Mouse (Mus musculus): ENCODE measurements around the gene Vgll4. TPM values are rescaled to one million over a fixed set of nuclear protein-coding genes. Genes with fewer than 3 reads are reported as not detected.
A peak's percentile ranks its signal among the peaks of the same experiment; 100 is the strongest.

Vgll4 gene
- 94.2 and 94.3 TPM in 2 replicates for polyA plus RNA-seq (2016; fragmentation: Nextera tagmentation; extraction: Ambion mirVana)

DNA sequence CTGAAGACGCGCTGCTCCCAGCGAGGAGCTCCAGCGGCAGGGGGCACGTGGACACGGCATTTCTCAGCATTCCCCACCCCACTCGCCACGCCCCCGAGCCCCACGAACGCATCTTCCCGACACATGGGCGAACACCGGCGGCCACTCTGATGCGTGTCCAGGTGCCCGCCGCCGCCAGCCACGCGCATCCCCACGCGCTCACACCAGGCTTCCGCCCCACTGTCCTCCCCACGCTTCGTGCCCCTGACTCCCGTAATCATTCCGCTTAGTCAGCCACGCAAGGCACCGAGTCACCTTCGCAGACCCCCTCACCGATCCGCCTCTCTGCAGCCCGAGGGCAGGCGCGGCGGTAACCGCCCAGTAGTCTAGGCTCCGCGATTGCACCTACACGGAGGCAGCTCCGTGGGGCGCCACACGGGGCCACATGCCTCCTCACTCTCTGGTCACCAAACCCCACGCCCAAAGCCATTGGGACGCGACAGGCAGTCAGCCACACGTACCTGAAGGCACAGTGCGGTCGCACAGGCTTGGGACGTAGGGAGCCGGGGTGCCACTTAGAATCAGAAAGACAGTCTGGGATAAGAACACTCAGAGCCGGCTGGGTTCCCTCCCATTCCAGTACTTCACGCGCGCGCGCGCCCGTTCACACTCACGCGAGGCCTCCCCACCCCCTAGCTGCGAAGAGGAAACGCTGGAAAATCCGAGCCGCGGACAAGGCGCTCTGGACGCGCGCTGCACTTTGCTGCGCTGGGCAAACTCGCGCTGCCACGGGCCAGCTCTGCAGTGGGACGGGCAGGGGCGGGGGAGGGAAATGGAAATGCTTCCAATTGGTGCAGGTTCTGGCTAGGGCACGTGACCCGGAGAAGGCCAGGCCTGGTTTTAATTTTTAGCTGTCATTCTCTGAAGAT, at the start of gene Vgll4:
Gene Vgll4 (minus strand): TSS at position 782 of the 908 bp plus-strand sequence.
- no peaks in the 10 kb centered on the region for H3K9me3 ChIP-seq (replicated peaks)
- peak within 1 kb of the TSS; percentile 71 for H3K9ac ChIP-seq
- H3K36me3 ChIP-seq = no peaks in the 10 kb centered on the region
- whole genome bisulfite sequencing = under 1% methylated on average over 79 of the region's 79 CpGs
- ATAC-seq (ENCODE audit: low FRiP score) = peak; percentile 62
- H3K4me3 ChIP-seq = peak within 1 kb of the TSS; percentile 67
- peaks cover 24% of the 10 kb centered on the region for H3K4me1 ChIP-seq
- peak within 1 kb of the TSS; percentile 70 for H3K27ac ChIP-seq
- H3K4me2 ChIP-seq (replicated peaks) = peak within 1 kb of the TSS; percentile 100
- H3K27me3 ChIP-seq = peaks cover 30% of the 10 kb centered on the region

DNA sequence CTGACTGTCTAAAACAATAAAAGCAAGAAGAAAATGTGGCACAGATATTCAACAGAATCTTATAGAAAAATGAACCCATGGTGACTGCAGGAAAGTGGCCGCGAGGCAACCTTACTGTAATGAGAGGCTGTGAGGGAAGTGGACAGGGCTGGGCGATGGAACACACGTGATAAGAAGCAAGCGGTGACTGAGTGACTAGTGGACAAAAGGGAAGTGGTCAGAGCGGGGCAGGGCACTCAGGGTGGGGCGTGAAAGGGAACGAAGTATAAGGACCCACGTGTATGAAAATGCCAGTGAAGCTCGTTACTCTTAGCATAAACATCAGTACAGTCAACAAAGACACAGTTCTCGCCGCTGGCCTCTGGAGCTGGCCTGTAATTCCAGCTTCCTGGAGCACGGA, 45.7 kb upstream of the Vgll4 start:
- no peak overlapping the region for H3K27ac ChIP-seq
- ATAC-seq (ENCODE audit: low FRiP score) = no peak
- no peak overlapping the region for H3K4me2 ChIP-seq (replicated peaks)
- WGBS = 93% methylated on average over 13 of the region's 13 CpGs
- H3K9me3 ChIP-seq (replicated peaks) = no peaks in the 10 kb centered on the region
- no peaks in the 10 kb centered on the region for H3K27me3 ChIP-seq
- H3K9ac ChIP-seq = no peak overlapping the region
- H3K36me3 ChIP-seq = peaks cover 60% of the 10 kb centered on the region
- H3K4me1 ChIP-seq = no peaks in the 10 kb centered on the region
- H3K4me3 ChIP-seq = no peak overlapping the region

DNA sequence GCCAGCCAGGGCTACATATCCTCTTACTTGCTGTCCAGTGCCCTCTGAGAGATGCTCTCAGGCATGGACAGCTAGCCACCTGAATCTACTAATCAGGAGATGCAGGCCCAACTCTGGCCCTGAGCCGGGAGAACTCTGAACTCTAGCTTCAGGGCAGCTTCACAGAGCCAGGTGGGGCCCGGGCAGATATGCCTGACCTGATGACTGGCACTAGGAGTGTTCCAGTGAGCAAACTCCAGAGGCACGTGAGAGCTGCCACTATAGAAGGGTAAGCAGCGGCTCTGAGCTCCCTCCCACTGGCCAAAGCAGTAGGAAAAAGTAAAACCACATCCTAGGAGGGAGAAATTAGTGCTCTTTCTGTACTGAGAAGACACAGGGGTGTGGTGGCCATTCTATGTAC, 43.8 kb upstream of the Vgll4 start:
- no peak overlapping the region for H3K9ac ChIP-seq
- whole genome bisulfite sequencing = 92% methylated on average over 4 of the region's 4 CpGs
- no peak for ATAC-seq (ENCODE audit: low FRiP score)
- H3K4me3 ChIP-seq = no peak overlapping the region
- no peaks in the 10 kb centered on the region for H3K9me3 ChIP-seq (replicated peaks)
- H3K27me3 ChIP-seq = no peaks in the 10 kb centered on the region
- H3K4me1 ChIP-seq = no peaks in the 10 kb centered on the region
- H3K36me3 ChIP-seq = peaks cover 59% of the 10 kb centered on the region
- H3K27ac ChIP-seq = no peak overlapping the region
- no peak overlapping the region for H3K4me2 ChIP-seq (replicated peaks)

DNA sequence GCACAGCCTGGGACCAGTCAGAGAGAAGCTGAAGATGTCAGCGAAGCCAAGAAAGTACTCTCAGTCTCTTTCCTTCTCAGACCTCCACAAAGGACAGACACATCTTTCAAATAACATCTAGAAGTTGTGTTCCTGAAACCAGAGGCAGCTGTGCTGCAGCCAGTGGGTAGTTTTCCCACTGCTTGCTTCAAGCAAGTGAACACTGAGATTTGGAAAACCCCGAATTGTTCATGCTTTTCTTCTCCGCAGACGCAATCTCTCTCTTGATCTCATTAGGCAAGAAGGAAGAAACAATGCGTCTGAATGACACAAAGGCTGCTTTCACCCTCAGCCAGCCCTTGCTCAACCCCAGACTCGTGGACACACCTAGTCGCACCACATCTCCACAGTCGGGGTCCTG, 42.0 kb upstream of the Vgll4 start:
- H3K36me3 ChIP-seq = peaks cover 47% of the 10 kb centered on the region
- 79% methylated on average over 8 of the region's 8 CpGs for WGBS

DNA sequence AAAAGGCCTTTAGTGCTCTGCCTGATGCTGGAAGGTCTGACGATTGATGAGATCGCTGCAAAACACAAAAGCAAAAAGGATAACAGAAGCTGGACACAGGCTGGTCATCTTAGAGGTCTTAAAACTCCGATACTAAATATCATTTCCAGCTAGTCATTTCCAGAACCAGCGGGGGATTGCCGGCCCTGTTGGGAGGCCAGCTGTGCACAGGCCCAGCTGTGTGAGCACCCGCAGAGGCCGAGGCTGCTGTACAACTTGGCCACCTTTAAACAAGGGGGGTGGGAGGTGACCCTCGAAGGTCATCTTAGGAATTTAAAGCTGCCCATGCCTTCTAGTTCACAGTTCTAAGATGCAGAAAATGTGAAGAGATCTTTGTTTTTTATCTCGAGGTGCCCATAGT, 41.0 kb upstream of the Vgll4 start:
- 72% methylated on average over 9 of the region's 9 CpGs for WGBS
- H3K36me3 ChIP-seq = peaks cover 46% of the 10 kb centered on the region

More for the DNA sequence above, 42.0 kb upstream of the Vgll4 start:
- peaks cover 8% of the 10 kb centered on the region for H3K4me1 ChIP-seq
- no peaks in the 10 kb centered on the region for H3K27me3 ChIP-seq
- no peaks in the 10 kb centered on the region for H3K9me3 ChIP-seq (replicated peaks)
- no peak for ATAC-seq (ENCODE audit: low FRiP score)
- H3K4me3 ChIP-seq = no peak overlapping the region
- H3K9ac ChIP-seq = no peak overlapping the region
- no peak overlapping the region for H3K27ac ChIP-seq
- H3K4me2 ChIP-seq (replicated peaks) = no peak overlapping the region

DNA sequence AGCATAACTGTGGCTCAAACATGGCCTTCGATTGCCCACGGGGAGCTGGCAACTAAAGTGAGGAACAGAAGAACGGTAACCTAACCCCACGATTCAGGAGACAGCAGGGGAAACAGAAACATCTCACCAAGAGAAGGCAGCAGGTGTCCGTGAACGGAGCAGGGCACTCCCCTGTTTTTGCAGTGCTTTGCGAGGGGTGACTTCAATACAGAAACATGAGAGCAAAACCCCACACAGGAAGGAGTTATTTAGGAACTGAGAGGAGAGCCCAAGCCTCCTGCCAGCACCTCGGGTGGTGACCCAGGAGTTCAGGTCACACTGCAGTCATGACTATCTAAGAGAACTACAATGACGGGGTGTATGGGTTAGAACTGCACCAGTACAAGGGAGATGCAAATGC, 40.5 kb upstream of the Vgll4 start:
- Histone ChIP-seq H3K27ac (no peak overlapping the region), H3K36me3 (peaks cover 41% of the 10 kb centered on the region), H3K27me3 (no peaks in the 10 kb centered on the region), H3K4me2 (replicated peaks) (no peak overlapping the region), H3K9me3 (replicated peaks) (no peaks in the 10 kb centered on the region), H3K9ac (no peak overlapping the region), H3K4me1 (peaks cover 8% of the 10 kb centered on the region), H3K4me3 (no peak overlapping the region)
- ATAC-seq (ENCODE audit: low FRiP score) = no peak
- 68% methylated on average over 9 of the region's 9 CpGs for WGBS

More for the DNA sequence above, 41.0 kb upstream of the Vgll4 start:
- H3K27ac ChIP-seq = no peak overlapping the region
- no peak overlapping the region for H3K4me3 ChIP-seq
- H3K4me2 ChIP-seq (replicated peaks) = no peak overlapping the region
- H3K9me3 ChIP-seq (replicated peaks) = no peaks in the 10 kb centered on the region
- no peak for ATAC-seq (ENCODE audit: low FRiP score)
- no peaks in the 10 kb centered on the region for H3K27me3 ChIP-seq
- no peak overlapping the region for H3K9ac ChIP-seq
- H3K4me1 ChIP-seq = peaks cover 8% of the 10 kb centered on the region

DNA sequence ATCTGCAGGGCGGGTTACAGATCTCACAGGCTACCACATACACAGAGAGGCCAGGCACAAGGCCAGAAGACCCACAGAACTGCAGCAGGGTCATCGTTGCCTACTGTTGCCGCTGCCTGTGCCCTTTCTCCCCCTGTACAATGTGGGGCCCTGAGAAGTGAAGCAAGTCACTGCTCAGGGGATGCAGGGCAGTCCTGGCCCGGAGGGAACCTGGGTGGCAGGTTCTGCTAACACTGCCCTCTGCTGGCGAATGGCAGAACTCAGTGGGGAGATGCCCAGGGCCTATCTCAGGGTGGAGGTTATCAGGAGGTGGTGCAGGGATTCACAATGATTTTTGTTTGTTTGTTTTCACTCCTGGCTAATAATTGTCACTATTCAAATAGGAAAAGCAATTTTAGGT, 37.9 kb upstream of the Vgll4 start:
- no peak overlapping the region for H3K4me3 ChIP-seq
- H3K9me3 ChIP-seq (replicated peaks) = no peaks in the 10 kb centered on the region
- 33% methylated on average over 5 of the region's 5 CpGs for WGBS
- no peak overlapping the region for H3K9ac ChIP-seq
- no peaks in the 10 kb centered on the region for H3K27me3 ChIP-seq
- H3K36me3 ChIP-seq = peaks cover 26% of the 10 kb centered on the region; the same call in 1 of the 2 replicates
- H3K4me2 ChIP-seq (replicated peaks) = no peak overlapping the region
- no peak overlapping the region for H3K27ac ChIP-seq
- ATAC-seq (ENCODE audit: low FRiP score) = peak; percentile 73; the same call in 1 of the 2 replicates
- peaks cover 8% of the 10 kb centered on the region for H3K4me1 ChIP-seq

DNA sequence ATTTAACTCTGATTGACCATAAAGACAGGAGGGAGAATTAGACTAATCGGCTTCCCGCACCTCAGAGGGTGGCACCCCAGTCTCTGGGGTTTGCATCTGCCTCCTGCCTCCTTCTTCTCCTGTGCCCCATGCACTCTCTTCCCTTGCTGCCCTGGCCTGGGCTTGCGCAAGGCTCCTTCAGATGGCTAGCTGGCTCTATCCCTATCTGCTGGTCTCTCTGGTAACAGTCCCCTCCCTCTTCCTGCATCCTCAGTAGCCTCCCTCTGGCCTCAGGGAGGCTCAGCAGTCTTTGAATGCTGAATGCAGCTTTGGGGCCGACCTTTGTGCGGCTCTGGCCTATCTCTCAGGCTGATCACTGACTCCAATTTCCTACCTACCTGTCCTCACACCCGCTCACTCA, 37.2 kb upstream of the Vgll4 start:
- Histone ChIP-seq H3K27ac (peak overlapping the region; percentile 32; the same call in 1 of the 2 replicates), H3K27me3 (no peaks in the 10 kb centered on the region), H3K9me3 (replicated peaks) (no peaks in the 10 kb centered on the region), H3K9ac (no peak overlapping the region), H3K4me3 (no peak overlapping the region), H3K36me3 (peaks cover 24% of the 10 kb centered on the region; the same call in 1 of the 2 replicates), H3K4me1 (peaks cover 8% of the 10 kb centered on the region), H3K4me2 (replicated peaks) (no peak overlapping the region)
- no peak for ATAC-seq (ENCODE audit: low FRiP score)
- WGBS = 63% methylated on average over 6 of the region's 6 CpGs

DNA sequence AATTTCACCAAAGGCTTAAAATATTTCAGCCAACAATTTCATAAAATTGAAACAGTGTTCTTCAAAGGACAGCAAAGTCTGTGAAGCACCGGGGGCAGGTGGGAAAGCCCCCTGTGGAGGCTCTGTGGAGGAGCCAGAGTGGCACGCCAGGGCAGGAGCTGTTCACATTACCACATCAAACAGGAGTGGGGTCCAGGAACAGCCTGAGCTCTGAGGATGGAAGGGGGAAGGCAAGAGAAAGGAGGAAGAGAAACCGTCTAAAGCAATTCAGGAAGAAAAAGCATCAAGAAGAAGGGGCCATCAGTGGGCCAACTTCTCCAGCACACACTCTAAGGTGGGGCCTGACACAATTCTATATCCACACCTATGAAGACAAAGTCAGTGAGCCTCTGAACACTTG, 36.3 kb upstream of the Vgll4 start:
- no peak for ATAC-seq (ENCODE audit: low FRiP score)
- H3K36me3 ChIP-seq = peaks cover 19% of the 10 kb centered on the region; the same call in 1 of the 2 replicates
- no peak overlapping the region for H3K27ac ChIP-seq
- H3K9ac ChIP-seq = no peak overlapping the region
- H3K27me3 ChIP-seq = no peaks in the 10 kb centered on the region
- no peaks in the 10 kb centered on the region for H3K9me3 ChIP-seq (replicated peaks)
- 65% methylated on average over 3 of the region's 3 CpGs for WGBS
- H3K4me3 ChIP-seq = no peak overlapping the region
- H3K4me1 ChIP-seq = peaks cover 8% of the 10 kb centered on the region
- no peak overlapping the region for H3K4me2 ChIP-seq (replicated peaks)

DNA sequence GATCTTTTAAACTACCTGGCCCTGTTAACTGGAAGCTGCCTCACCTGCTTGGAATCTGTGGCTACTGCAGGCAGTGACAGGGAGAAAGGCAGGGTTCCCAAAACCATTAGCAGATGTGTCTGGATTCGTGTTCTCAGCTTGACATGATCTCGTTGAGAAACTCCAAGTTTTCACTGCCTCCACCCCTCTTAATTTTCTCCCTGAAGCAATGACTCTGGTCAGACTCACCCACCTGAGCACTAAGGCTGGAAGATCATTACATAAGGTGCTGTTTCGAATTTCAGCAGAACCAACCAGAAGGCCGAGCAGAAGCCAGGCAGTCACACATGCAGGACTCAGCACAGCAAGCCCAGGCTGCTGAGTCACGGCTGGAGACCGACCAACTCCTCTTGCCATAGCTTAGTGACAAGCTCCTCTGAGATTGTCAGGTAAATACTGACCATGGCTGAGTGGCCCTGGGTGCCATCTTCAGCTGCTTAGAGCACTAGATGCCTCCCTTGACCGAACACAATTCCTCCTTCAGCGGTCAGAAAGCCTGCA, 35.6 kb upstream of the Vgll4 start:
- Histone ChIP-seq H3K27ac (no peak overlapping the region), H3K9ac (no peak overlapping the region), H3K4me2 (replicated peaks) (no peak overlapping the region), H3K9me3 (replicated peaks) (no peaks in the 10 kb centered on the region), H3K4me3 (no peak overlapping the region), H3K27me3 (no peaks in the 10 kb centered on the region), H3K4me1 (peaks cover 8% of the 10 kb centered on the region), H3K36me3 (peaks cover 13% of the 10 kb centered on the region; the same call in 1 of the 2 replicates)
- no peak for ATAC-seq (ENCODE audit: low FRiP score)
- 86% methylated on average over 8 of the region's 8 CpGs for WGBS

DNA sequence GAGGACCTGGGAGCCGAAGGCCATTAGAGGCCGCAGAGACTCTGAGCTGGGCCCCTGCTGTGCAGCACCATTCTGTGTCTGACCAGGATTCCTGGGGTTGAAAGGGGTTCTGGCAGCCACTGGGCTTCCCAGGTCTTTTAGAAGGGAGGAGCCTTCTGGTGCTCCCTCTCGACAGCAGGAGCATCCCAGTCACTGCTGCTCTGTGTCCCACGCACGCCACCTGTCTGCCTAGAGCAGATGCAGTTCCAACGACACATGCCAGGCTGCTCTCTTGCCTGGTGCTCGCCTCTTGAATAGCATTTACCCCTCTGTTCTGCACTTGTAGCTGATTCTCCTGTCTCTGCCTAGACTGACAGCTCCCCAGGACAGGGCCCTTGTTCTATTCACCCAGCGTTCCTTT, 34.8 kb upstream of the Vgll4 start:
- Histone ChIP-seq H3K9me3 (replicated peaks) (no peaks in the 10 kb centered on the region), H3K9ac (no peak overlapping the region), H3K4me2 (replicated peaks) (no peak overlapping the region), H3K4me3 (no peak overlapping the region), H3K27me3 (no peaks in the 10 kb centered on the region), H3K4me1 (peaks cover 8% of the 10 kb centered on the region), H3K27ac (no peak overlapping the region), H3K36me3 (peaks cover 12% of the 10 kb centered on the region; the same call in 1 of the 2 replicates)
- no peak for ATAC-seq (ENCODE audit: low FRiP score)
- 72% methylated on average over 8 of the region's 8 CpGs for WGBS

DNA sequence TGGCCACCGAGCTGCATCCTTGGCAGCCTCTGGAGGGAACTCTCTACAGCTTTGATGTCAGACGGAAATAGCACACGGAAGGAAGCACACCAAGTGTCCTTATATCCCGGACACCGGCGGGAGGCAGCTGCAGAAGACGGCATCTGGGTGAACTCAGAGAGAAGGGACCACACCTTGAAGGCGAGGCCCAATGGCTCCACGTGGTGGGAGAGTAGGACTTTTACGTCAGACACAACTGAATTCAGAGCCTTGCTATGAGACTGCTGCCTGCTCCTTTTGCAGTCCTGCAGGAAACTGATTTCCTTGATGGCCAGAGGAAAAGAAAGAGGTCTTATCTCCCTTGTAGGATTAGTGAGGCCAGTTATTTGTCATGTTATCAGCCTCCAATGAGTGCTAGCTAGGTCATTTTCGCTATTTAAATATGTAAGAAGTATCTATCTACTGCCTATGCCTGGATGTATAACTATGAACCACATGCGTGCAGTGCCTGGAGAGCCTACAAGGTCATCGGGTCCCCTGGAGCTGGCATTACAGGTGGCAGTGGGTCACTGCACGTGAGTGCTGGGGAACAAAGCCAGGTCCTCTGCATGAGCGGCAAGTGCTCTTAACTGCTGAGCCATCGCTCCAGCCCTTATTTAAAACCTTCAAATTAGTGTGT, 28.7 kb upstream of the Vgll4 start:
- H3K9ac ChIP-seq = no peak overlapping the region
- 84% methylated on average over 16 of the region's 16 CpGs for WGBS
- H3K4me2 ChIP-seq (replicated peaks) = no peak overlapping the region
- no peaks in the 10 kb centered on the region for H3K9me3 ChIP-seq (replicated peaks)
- ATAC-seq (ENCODE audit: low FRiP score) = no peak
- no peak overlapping the region for H3K4me3 ChIP-seq
- no peak overlapping the region for H3K27ac ChIP-seq
- H3K4me1 ChIP-seq = no peaks in the 10 kb centered on the region
- H3K27me3 ChIP-seq = no peaks in the 10 kb centered on the region
- peaks cover 9% of the 10 kb centered on the region; the same call in 1 of the 2 replicates for H3K36me3 ChIP-seq
